Mouse (Mus musculus): ENCODE data around the gene Fam3b. TPM values are rescaled to one million over a fixed set of nuclear protein-coding genes. Genes with fewer than 3 reads are reported as not detected.

Gene Fam3b
- total RNA-seq, 4 experiments from 2014 or later, result not detected

DNA sequence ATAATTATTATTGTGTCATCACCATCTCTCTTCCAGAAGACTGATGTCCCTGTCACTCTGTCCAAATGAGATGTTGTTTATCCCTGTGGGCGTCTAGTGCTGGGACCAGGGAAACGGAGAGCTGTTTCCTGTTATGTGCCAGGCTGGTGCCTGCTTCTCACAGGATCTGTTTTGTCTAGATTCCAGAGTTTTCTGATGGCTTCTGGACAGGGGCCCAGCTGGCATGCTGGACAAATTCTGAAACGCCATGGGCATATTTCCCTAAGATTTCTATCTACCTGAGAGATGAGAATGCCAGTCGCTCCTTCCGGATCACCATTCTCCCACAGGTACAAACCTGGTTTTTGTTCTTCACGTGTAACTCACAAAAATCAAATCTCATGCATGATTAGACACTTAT lies 92.9 kb downstream of the Fam3b start:
- DNase-seq (ENCODE audit: low spot score in 2 of 2), result no peak

Other genes starting within 250 kb of the Fam3b start
- gene Bace2, start 158.1 kb downstream of the Fam3b start, total RNA-seq (2022), result 1 to 10 TPM; 7.8 to 8.8 (median 8.0) TPM
- gene Mx1, start 51.9 kb downstream of the Fam3b start, total RNA-seq (2022), result 1 to 10 TPM; 1.1 to 7.5 (median 2.6) TPM
- under 1 TPM in 1 of 4 experiments, not detected in 3; 0.32 TPM for gene Tmprss2, start 96.4 kb upstream of the Fam3b start, total RNA-seq (2022)
- 1 to 10 TPM in 3 of 4 experiments, under 1 TPM in 1; 0.51 to 1.1 (median 1.0) TPM for gene Ripk4, start 249.0 kb upstream of the Fam3b start, total RNA-seq (2022)